Mouse (Mus musculus): ENCODE data around the gene Fam169b. TPM values are rescaled to one million over a fixed set of nuclear protein-coding genes. Genes with fewer than 3 reads are reported as not detected.
"Not testable (repeated sequence)": the region's sequence is repeated elsewhere in the genome, so short reads cannot be mapped to it uniquely, and the experiment has no call there.

Fam169b gene
- total RNA-seq, 2 experiments from 2014 or later = 0.41 to 0.47 TPM

DNA sequence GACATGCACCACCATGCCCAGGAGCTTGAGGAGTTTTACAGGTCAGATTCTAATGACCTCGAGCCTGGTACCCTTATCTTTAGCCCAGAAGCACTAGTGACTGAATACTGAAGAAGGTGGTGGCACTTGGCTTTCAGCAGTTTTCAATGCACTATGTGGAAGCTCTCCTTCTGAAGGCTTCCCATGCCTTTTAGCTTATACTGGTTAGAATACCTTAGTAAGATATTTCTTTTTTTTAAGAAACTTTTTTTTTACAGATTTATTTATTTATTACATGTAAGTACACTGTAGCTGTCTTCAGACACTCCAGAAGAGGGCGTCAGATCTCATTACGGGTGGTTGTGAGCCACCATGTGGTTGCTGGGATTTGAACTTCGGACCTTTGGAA lies 9.5 kb downstream of the Fam169b start:
- not testable (repeated sequence) for DNase-seq (ENCODE audit: low spot score in 2 of 2)

DNA sequence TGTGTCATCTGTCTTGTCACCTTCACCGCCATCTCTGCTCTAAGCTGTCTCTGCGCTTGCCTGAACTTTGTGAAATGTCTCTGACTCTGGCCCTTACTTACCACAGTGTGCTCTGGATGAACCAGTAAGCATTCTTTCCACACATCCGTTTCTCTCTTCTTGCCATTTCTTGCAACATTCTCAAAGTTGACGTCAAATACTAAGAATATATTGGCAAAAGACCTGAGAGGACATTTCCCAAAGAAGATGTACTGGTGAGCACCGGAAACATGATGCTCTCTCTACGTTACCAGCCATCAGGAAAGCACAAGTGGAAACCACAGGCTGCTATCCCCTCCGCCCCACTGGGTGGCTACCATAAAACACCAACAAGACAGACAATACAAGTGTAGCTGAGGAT lies 10.1 kb downstream of the Fam169b start:
- no peak for DNase-seq (ENCODE audit: low spot score in 2 of 2)

DNA sequence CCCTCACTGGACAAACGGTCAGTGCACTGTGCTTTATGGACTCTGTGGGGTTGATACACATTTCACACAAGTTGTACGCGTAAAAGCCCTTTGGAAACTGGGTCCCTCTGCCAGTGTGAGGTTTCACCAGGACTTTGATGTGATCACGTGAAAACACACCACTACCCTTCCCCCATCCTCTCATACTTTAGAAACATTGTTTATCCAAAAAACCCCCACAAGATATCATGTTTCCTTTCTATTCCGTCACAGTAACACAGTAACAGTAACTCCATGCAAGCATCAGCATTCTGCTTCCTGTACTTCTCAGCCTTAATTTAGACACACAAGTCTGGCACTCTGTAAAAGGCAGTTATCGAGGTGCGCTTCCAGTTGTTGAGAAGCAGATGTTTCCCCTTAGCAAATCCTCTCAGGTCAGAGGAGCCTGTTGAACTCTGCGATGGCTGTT lies 12.2 kb downstream of the Fam169b start:
- DNase-seq (ENCODE audit: low spot score in 2 of 2) = no peak

DNA sequence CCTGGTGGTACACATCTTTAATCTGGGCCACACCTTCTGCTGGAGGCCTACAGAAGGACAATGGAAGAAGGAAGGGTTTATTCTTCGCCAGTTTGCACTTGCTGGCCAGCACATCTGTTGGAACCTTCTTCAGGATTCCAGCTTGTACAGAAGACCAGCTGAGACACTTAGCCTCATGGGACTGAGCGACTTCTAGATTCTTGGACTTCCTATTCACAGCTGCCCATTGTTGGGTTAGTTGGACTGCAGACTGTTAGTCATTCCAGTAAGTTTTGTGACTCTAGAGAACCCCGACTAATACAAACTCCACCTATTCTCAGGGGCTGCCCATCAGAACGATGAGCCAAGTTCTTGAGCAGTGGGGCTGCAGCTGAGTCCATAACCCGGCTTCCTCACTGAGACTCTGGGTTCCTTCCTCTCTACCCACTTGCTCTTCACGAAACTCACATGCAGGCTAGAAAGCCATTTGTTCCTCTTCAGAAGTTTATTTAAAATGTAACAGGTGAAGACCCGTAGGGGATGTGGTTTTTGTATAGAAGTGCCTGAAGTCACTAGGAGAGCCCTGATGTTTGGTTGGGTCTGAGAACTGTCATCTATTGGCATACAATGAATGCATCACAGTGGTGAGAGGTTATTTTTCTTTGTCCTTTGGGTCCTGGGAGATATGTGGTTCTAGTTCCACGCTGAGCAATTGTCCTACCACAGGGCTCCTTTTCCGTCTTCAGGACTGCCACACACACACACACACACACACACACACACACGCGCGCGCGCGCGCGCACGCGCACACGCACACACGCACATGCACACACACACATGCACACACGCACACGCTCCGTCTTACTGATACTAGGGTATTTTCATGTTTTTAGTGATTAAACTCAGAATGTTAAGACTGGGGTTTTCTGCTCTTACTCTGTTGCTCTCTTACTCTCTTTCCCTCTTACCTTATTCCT lies 13.2 kb downstream of the Fam169b start:
- DNase-seq (ENCODE audit: low spot score in 2 of 2) = no peak

DNA sequence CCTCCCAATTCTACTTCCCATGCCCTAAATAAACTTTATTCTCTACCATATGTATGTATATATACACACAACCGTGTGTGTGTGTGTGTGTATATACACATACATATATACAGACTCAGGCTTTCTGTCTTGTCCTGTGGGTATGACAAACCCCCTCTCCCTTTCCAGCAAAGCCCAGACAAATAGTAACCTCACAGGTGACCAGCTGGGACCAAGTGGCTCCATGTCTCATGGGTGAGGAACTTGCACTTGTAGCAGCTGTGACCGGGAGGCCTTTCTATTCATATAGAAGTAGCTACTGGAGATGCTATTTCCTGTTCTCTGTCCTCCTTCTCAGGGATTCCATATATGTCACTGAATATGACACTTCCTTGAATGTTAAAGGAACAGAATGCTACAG lies 13.9 kb downstream of the Fam169b start:
- DNase-seq (ENCODE audit: low spot score in 2 of 2) = no peak

DNA sequence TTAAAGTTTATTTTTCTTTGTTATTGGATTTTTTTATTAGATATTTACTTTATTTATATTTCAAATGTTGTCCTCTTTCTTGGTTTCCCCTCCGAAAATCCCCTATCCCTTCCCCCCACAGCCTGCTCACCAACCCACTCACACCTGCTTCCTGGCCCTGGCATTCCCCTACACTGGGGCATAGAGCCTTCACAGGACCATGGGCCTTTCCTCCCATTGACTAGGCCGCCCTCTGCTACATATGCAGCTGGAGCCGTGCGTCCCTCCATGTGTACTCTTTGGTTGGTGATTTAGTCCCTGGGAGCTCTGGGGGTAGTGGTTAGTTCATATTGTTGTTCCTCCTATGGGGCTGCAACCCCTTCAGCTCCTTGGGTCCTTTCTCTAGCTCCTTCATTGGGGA lies 14.4 kb downstream of the Fam169b start:
- DNase-seq (ENCODE audit: low spot score in 2 of 2) = not testable (repeated sequence)

DNA sequence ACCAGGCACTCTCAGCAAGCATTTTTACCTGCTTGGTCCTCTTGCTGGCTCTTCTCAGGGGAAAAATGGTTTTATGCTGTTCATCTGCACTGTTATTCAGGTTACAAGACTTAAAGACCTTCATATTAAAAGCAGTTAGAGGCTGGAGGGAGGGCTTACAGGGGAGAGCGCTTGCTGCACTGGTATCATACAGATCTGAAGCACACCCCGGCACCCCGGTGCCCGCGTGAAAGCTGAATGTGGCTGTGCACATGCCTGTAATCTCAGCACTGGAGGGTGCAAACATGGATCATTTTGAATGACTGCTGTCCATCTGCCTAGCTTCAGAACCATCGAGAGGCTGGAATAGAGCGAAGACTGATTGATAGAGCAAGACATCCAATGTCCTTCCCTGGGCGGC lies 15.4 kb downstream of the Fam169b start:
- DNase-seq (ENCODE audit: low spot score in 2 of 2) = no peak

DNA sequence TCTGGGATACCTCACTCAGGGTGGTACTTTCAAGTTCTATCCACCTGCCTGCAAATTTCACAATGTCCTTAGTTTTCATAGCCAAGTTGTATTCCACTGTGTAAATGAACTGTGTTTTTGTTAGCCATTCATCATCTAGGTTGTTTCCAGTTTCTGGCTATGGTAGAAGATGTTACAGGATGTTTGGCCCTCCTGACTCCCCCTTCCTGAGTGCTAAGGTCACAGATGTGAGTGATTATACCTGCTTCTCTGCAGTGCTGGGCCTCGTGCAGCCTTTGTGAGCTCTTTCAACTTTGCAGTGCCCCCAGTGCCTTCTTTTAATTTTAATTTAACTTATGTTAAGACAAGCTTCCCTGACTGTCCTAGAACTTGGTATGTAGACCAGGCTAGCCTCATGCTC lies 18.0 kb downstream of the Fam169b start:
- no peak for DNase-seq (ENCODE audit: low spot score in 2 of 2)

DNA sequence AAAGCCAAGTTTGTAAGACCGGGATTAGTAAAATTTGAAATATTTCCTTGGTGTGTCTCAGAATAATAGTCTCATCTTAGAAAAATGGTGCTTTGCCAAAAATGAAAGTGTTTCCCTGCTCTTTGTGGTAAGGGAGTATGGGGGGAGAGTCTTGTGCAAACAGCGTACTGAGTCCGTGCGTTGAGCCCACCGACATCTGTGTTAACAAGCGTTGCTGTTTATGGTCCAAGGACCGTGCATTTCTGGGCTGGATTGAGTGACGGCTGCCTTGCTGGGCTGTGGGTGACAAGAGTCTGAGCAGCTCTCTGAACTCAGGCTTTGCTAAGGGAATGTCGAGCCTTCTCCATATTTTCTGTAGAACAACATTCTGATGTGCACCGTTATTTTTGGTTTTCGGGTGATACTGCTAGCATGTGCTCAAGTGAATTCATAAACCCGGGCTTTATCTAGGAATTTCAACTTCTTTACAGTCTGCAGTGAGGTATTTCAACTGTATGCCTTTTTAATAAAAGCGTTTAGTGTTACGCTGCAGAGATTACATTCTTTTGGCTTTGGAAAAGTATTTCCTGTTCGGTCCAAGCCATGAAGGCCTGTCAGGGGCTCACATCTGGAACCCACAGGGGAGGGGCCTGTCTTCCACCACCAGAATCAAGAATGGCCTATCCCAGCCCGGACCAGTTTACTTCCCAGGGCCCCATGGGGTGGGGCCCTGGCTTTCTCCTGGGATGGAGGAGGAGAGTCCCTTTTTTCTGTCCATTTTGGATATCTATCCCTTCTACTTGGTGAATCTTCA lies 20.6 kb downstream of the Fam169b start:
- DNase-seq (ENCODE audit: low spot score in 2 of 2) = no peak

DNA sequence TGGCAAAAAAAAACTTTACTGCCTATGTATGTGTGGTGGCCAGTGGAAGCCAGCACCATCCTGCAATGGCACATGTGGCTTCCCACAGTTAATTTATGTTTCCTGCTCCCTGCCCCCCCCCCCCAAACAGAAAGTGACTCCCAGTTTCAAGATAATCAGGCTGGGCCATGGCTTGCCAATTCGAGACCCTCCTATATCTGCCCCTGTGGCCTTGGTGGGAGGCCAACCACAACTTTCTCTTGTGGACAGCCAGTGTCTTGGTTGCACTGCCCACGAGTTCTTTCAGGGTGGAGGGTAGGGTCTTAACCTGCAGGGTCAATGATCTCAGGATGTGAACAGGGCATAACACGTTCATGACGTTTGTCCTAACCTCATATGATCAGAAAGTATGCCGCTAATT lies 22.8 kb downstream of the Fam169b start:
- DNase-seq (ENCODE audit: low spot score in 2 of 2) = no peak

DNA sequence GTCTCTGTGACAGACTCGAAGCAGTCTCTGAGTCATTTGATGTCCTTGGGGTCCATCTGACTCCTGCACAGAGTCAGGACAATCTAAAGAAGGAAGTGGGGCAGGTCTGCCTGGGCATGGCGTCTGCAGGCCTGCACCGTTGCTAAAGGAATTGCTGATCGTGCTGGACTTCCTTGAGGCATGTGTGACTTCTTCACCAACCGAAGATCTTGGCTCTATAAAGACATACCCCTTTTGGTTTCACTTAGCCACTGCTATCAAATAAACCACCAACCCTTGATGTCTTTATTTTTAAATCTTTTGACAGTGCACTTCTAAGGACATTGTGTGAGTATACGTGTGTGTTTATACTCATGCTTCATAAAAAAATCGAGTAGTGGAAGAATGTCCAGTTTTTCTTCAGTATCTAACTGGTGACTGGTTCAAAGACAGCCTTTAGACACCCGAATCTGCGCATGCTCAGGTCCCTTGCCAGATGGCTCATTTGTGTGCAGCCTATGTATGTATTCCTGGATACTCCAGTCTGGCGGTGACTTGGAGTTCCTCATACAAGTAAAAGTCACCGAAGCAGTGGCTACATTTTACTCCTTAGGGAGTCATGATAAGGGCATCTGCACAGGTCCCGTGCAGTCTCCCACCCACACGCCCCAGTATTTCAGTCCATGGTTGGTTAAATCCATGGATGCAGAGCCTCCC lies 24.9 kb downstream of the Fam169b start:
- DNase-seq (ENCODE audit: low spot score in 2 of 2) = no peak

DNA sequence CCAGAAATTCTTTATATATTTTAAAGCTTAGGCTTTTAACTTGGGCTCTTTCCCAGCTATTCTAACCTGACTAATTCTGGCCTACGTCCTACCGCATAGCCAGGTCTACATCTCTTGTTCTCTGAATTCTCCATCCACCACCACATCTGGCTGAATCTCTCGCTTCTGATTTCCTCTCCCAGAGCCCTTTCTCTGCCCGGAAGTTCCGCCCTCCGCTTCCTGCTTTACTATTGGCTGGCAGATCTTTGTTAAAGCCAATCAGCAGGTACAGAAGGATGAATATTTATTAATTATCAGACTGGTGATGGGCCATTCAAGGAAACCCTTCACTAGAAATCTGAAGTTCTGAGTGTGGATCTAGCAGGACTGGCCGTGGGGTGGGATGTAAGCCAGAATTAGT lies 27.5 kb downstream of the Fam169b start:
- DNase-seq (ENCODE audit: low spot score in 2 of 2) = no peak

DNA sequence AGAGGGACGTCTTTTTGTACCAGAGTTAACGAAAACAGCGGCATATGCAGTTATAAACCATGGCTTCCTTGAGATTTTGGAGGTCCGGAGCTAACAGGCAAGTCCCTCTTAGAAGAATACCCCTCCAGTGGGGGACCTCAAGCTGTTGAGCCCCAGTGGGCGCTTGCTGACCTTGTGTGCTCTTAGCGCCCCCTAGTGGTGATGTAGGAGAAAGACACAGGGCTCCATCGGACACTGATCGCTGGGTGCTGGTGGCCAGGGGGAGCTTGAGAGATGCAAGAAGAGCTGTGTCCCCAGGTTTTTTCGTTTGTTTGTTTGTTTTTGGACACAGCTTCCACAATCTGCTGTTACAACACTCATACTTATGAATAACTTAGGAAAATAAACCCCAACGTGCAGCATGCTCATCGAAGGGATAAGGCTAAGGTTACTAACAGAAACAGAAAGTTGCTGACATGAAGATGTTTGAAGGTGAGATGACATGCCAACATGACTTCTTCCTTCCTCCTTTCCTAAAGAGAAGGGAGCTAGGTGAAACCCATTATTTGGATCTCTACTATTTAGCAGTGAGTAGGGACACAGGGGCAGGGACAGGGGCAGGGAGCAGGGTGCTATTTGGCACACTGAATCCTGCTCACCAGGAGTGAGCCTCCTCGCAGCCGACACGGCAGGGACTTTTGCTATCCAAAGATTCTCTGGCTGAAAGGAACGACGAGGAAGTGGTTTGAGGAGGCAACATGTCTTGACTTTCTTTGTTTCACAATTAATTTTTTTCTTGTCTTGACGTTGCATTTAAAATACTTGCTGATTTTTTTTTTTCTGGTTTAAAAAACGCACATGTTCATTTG lies 29.2 kb downstream of the Fam169b start:
- peak; percentile 54 to 79 for DNase-seq (ENCODE audit: low spot score in 2 of 2)

DNA sequence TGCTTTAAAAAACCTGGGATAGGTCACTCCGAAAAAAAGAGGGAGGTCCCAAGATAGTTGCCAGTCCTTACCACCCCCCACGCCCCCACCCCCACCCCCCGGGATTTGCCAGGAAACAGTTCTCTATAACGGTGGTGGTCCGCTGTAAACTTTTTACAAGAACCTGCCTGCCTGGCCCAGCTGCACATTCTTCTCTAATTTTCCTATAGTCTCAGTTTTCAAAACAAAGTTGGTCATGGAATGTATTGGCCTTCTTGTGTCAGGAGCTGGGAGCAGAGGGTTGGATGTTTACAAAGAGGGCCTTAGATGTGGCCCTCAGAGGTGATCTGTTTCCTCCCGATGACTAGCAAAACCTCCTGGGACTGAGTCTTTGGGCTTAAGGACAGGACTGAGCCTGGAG lies 30.0 kb downstream of the Fam169b start:
- no peak for DNase-seq (ENCODE audit: low spot score in 2 of 2)

DNA sequence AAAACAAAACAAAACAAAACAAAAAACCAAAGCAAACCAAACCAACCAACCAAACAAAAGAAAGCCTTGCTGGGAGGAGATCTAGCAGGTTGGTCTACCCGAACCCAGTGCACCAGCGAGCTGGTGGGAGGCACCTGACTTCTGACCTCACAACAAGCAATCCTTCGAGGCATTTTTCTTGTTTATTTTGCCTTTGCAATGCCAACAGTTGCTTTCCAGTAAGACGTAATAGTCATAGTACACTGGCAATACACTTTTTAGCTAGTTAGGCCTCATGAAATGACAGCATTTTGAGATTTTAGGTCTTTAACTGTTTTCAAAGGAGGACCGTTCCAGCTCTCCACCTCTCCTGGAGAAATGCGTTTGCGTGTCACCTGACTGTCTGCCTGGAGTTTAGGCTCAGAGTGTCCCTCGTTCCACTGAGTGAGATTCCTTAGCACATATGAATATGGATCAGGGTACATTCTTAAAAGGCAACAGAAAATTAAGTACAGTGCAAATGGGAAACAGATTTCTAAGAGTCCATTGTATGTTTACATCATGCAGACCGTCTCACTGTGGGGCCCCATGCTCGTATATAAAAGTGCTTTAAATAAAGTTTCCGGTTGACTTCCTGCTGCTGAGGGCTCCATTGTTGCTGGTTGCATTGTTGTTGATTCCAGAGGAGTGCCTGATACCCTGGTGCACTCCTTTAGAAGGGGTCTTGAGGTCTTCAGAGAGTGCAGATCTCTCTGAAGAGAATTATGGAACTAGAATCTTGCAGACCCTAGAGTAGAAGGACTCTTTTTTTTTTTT lies 32.3 kb downstream of the Fam169b start:
- DNase-seq (ENCODE audit: low spot score in 2 of 2) = no peak

DNA sequence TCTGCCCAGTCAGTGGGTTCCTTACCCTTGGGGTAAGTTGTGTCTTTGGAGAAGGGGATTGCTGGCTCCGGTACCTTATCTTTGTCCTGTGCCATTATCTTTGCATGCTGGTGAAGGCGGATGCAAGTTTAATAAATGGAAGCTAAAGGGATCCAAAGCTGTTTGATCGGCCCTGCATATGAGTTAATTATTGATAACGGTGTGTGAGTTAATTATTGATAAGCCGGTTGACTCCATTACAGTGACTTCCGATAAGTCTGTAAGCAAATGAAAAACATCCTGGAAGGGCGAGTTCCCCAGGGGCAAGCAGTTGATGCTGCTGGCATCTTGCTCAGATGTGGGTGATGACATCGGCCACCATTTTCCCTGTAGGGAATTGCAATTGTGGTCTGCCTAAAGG lies 33.1 kb downstream of the Fam169b start:
- no peak for DNase-seq (ENCODE audit: low spot score in 2 of 2)

DNA sequence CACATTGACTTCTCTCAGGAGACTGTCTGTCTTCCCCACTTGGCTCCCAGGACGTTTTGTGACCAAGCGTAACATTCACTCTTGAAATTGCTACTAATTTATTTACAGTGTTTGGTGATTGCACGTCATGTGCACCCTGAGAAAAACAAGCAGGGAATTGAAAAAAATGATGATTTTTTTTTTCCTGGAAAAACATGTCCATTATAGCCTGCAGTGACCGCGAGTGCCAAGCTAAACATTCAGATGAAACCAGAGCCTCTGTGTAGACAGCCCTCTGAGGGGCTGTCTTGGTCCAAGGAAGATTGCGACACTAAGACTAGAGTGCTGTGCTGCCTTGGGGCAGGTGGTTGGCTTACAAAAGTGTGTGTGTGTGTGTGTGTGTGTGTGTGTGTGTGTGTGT lies 37.8 kb downstream of the Fam169b start:
- no peak for DNase-seq (ENCODE audit: low spot score in 2 of 2)

DNA sequence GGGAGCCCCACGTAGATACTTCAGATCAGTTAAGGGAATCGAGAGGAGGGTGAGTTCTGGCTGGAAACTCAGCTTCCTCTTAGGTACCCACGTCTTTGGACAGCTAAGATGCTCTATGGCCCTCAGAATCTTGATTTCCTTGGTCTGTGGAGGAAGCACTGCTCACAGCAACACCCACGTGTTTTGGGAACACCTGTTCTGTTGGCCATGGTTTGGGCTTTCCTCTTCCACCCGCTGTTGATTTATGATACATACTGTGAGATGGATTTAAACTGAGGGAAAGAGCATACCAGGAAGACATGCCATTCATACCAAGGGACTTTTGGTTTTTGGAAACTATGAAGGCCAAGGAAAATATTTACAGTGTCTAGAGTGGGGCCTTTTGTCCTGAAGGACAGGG lies 38.8 kb downstream of the Fam169b start:
- DNase-seq (ENCODE audit: low spot score in 2 of 2) = no peak

DNA sequence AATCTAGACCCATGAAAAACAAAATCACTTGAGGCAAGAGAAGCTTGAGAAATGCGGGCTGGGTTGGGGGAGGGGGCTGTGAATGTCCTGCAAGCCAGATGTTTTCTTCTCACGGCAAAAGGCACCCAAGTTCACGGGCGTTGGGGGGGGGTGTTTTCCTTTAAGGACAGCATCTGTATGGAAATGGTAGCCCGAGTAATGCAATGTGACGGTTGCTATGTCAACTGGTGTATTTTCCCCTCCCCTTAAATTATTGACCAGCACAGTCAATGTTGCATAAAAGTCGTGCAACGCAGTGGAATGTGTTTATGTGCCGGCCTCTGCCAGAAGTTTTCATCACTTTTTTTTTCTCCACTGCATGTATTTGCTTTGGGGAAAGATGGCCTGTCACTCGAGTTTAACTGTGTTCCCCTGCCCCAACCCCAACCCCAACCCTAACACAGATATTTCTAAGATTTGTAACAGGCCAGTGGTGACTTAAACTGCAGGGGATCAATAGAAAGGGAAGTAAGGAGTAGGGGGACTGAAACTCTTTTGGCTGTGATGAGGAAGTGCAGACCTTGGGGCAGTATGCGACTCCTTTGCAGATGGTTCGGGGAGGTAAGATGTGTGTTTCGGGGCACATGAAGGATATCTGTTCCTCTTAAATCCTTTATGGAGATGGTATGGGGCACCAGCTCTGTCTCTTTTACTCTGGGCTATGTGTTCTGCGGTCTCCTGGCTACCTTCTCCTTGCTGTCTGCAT lies 39.6 kb downstream of the Fam169b start:
- DNase-seq (ENCODE audit: low spot score in 2 of 2) = no peak

All from layer of hippocampus, adult 18-20 months (tissue).